Mouse (Mus musculus): ENCODE measurements around the gene 1700123K08Rik.
"Not testable (repeated sequence)": the region's sequence is repeated elsewhere in the genome, so short reads cannot be mapped to it uniquely, and the experiment has no call there.

Gene 1700123K08Rik

DNA sequence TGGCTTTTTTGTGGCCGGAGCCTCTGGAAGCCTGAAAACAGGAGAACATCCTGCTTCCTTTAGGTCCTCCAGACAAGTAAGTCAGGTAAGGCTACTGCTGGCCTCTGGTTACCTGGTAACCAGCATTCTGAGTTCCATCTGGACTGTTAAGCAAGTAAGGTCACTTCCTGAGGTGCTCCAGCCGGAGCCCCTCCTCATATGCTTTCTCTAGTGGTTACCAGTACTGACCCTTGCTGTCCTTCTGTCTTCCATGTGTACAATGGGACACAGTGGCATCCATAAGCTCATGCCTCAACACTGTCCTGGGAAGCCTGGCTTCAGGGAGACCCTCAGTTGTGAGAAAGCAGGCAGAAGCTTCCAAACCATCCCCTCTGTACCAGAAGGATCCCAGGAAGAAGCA is at the start of gene 1700123K08Rik:
1700123K08Rik (minus strand) TSS at position 101 of the 400 bp plus-strand sequence.
- DNase-seq (ENCODE audit: low spot score in 2 of 2) = not testable (repeated sequence)

DNA sequence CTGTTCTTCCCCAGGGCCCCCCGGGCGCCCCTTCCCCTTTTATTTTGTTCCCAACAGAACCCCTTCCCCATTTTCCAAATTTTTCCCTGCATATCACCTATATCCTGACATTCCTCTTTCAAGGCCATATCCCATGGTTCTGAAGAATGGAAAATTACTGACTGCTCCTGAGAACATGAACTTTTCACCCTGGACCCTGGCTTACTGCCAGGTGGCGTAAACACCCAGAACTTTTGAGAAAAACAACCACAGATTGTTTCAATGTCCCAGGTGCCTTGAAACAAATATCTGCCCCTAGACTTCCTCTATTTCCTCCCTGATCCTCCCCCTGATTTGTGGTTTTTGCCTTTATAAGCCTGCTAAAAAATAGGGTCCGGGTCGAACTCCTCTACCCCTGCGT is 22.9 kb upstream of the 1700123K08Rik start:
- DNase-seq (ENCODE audit: low spot score in 2 of 2) = no peak

DNA sequence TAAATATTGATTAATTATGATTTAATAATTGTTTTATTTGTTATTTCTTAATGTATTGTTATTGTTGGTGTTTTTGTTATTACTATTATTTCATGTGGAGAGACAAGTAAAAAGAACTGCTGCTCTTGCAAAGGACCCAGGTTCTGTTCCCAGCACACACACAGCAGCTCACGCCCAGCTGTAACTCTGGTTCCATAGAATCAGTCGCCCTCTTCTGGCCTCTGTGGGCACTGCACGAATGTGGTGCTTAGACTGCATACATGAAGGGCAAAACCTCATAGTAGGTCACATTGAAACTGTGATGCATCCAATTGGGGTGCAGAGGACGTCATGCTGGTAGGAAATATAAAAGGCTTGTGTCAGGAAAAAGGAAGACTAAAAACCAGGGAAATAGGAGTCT is 7.1 kb upstream of the 1700123K08Rik start:
- peak in 1 of 2 experiments; percentile 18 for DNase-seq (ENCODE audit: low spot score in 2 of 2)

DNA sequence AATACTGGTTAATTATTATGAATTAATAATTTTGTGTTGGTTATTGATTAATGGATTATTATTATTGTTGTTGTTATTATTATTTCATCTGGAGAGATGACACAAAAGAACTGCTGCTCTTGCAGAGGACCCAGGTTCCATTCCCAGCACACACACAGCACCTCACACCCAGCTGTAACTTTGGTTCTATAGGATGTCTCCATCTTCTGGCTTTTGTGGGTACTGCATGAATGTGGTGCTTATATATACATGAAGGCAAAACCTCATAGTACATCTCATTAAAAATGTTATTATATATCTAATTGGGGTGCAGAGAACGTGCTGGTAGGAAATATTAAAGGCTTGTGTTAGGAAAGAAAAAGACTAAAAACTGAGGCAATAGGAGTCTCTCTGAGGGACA is 11.8 kb downstream of the 1700123K08Rik start:
- no peak for DNase-seq (ENCODE audit: low spot score in 2 of 2)

DNA sequence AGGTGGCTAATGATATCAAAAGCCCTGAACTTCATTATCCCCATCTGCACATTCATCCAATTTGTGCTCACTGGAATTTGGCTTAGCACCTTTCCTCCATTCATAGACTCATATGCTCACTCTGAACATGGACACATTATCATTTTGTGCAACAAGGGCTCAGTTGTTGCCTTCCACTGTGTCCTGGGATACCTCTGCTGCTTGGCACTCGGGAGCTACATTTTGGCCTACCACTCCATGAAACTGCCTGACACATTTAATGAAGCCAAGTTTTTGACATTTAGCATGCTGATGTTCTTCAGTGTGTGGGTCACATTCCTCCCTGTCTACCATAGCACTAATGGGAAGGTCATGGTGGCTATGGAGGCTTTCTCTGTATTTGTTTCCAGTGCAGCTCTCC is 32.0 kb downstream of the 1700123K08Rik start:
- no peak for DNase-seq (ENCODE audit: low spot score in 2 of 2)

Data from spleen, postnatal 14 days (tissue).